Mouse (Mus musculus): ENCODE measurements around the gene Pmvk.
A peak's percentile ranks its signal among the peaks of the same experiment; 100 is the strongest.
"Not testable (repeated sequence)": the region's sequence is repeated elsewhere in the genome, so short reads cannot be mapped to it uniquely, and the experiment has no call there.

The Pmvk gene

GRCm38 (mm10) chr3:89429021-89429420, 25.3 kb upstream of the Pmvk start:
- not testable (repeated sequence) for DNase-seq (ENCODE audit: low read depth, low spot score)

- peak; percentile 85 for DNase-seq (ENCODE audit: low read depth, low spot score)
Measured at GRCm38 (mm10) chr3:89430171-89431159, 23.9 kb upstream of the Pmvk start, which contains the start of gene Pygo2. Gene Pygo2, plus strand, starts transcription at chr3:89430214.

- no peak for DNase-seq (ENCODE audit: low read depth, low spot score)
Measured at GRCm38 (mm10) chr3:89432606-89433005, 21.7 kb upstream of the Pmvk start.

- DNase-seq (ENCODE audit: low read depth, low spot score) = no peak
Measured at GRCm38 (mm10) chr3:89434532-89434931, 19.8 kb upstream of the Pmvk start.

GRCm38 (mm10) chr3:89435041-89435440, 19.3 kb upstream of the Pmvk start:
- DNase-seq (ENCODE audit: low read depth, low spot score) = no peak

GRCm38 (mm10) chr3:89436176-89437113, 17.9 kb upstream of the Pmvk start, which contains the start of gene Pbxip1:
Gene Pbxip1, plus strand, starts transcription at chr3:89436706.
- DNase-seq (ENCODE audit: low read depth, low spot score) = no peak

GRCm38 (mm10) chr3:89437269-89437668, 17.1 kb upstream of the Pmvk start:
- DNase-seq (ENCODE audit: low read depth, low spot score) = no peak

- no peak for DNase-seq (ENCODE audit: low read depth, low spot score)
Measured at GRCm38 (mm10) chr3:89440691-89441090, 13.7 kb upstream of the Pmvk start.

GRCm38 (mm10) chr3:89448720-89449537, 5.4 kb upstream of the Pmvk start:
- DNase-seq (ENCODE audit: low read depth, low spot score) = no peak

GRCm38 (mm10) chr3:89449541-89449940, 4.8 kb upstream of the Pmvk start:
- no peak for DNase-seq (ENCODE audit: low read depth, low spot score)

- no peak for DNase-seq (ENCODE audit: low read depth, low spot score)
Measured at GRCm38 (mm10) chr3:89451916-89452315, 2.4 kb upstream of the Pmvk start.

GRCm38 (mm10) chr3:89455786-89456285, 1.5 kb downstream of the Pmvk start:
- no peak for DNase-seq (ENCODE audit: low read depth, low spot score)

GRCm38 (mm10) chr3:89456726-89457665, 2.7 kb downstream of the Pmvk start:
- no peak for DNase-seq (ENCODE audit: low read depth, low spot score)

- no peak for DNase-seq (ENCODE audit: low read depth, low spot score)
Measured at GRCm38 (mm10) chr3:89458372-89458964, 4.1 kb downstream of the Pmvk start.

- DNase-seq (ENCODE audit: low read depth, low spot score) = peak; percentile 84
Measured at GRCm38 (mm10) chr3:89458965-89459807, 4.8 kb downstream of the Pmvk start.

- DNase-seq (ENCODE audit: low read depth, low spot score) = no peak
Measured at GRCm38 (mm10) chr3:89468268-89468667, 13.9 kb downstream of the Pmvk start.

- no peak for DNase-seq (ENCODE audit: low read depth, low spot score)
Measured at GRCm38 (mm10) chr3:89472280-89472679, 17.9 kb downstream of the Pmvk start.

GRCm38 (mm10) chr3:89473838-89474237, 19.5 kb downstream of the Pmvk start:
- no peak for DNase-seq (ENCODE audit: low read depth, low spot score)
